Mouse (Mus musculus) neural tube, embryonic 15.5 days (tissue): ENCODE data around the gene Usp7. TPM values are rescaled to one million over a fixed set of nuclear protein-coding genes. Genes with fewer than 3 reads are reported as not detected.

Experiments
- ATAC-seq: fragments of 200-750 bp; cut with Nextera tagmentation; 2 replicates; pipeline ENCODE4 v1.8.0; 2017; ENCODE audit warnings: mild to moderate bottlenecking, moderate TSS enrichment, moderate library complexity; ENCODE audit not compliant: low FRiP score
- H3K27ac ChIP-seq: fragments of 300-500 bp; sonication (generic); replicated peaks from 2 replicates; pipeline ENCODE4 v1.5.1; 2015; ENCODE audit warnings: mild to moderate bottlenecking, inconsistent platforms
- H3K27me3 ChIP-seq: fragments of 300-500 bp; sonication (generic); replicated peaks from 2 replicates; pipeline ENCODE4 v1.6.1; 2015; ENCODE audit warnings: inconsistent platforms
- H3K36me3 ChIP-seq: fragments of 300-500 bp; sonication (generic); 2 replicates; pipeline ENCODE4 v1.6.1; 2015; ENCODE audit warnings: inconsistent platforms
- H3K4me1 ChIP-seq: fragments of 300-500 bp; sonication (generic); 2 replicates; pipeline ENCODE4 v1.6.1; 2015; ENCODE audit warnings: inconsistent platforms
- H3K4me2 ChIP-seq: fragments of 300-500 bp; sonication (generic); 2 replicates; pipeline ENCODE4 v1.6.1; 2015; ENCODE audit warnings: inconsistent platforms, mild to moderate bottlenecking, moderate library complexity
- H3K4me3 ChIP-seq: fragments of 300-500 bp; sonication (generic); replicated peaks from 2 replicates; pipeline ENCODE4 v1.5.1; 2015; ENCODE audit warnings: mild to moderate bottlenecking, inconsistent platforms
- H3K9ac ChIP-seq: fragments of 300-500 bp; sonication (generic); replicated peaks from 2 replicates; pipeline ENCODE4 v1.6.1; 2015; ENCODE audit warnings: mild to moderate bottlenecking, inconsistent platforms
- H3K9me3 ChIP-seq: fragments of 300-500 bp; sonication (generic); replicated peaks from 2 replicates; pipeline ENCODE4 v1.6.1; 2016; ENCODE audit warnings: inconsistent platforms
- WGBS: fragments of 180-500 bp; shearing (Covaris S2); methylation state at CpG from one replicate; pipeline ENCODE4 v1.1.7; 2015; ENCODE audit warnings: mixed read lengths; 5-methylcytosine and 5-hydroxymethylcytosine counted together
- polyA plus RNA-seq: library from polyadenylated mRNA; unstranded; fragments of >200 nt; fragmentation: Nextera tagmentation; extraction: Ambion mirVana; gene quantifications from 2 replicates; pipeline ENCODE4 v1.2.1, GENCODE M21; 2015

Gene Usp7
- polyA plus RNA-seq, 1 experiment from 2014 or later, result 27.8 TPM

DNA sequence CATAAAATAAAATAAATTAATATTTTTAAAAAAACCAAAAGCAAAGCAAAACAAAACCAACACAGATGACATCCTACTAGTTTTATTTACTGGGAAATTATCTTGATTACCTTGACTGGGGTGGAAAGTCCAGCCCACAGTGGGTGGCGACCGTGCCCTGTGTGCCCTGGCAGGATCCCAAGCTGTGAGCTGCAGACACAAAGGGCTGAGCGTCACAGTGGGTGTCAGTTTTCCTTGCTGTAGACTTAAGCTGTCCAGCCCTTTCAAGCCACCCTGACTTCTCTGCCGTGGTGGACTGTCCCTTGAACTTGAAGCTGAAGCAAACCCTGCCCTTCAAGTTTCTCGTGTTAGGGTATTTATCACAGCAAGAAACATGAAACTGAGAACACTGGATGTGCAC is 114.1 kb downstream of the Usp7 start:
- Histone ChIP-seq H3K27ac (no peak overlapping the region), H3K9ac (no peak overlapping the region), H3K36me3 (no peaks in the 10 kb centered on the region), H3K27me3 (no peaks in the 10 kb centered on the region), H3K9me3 (no peaks in the 10 kb centered on the region), H3K4me2 (no peak overlapping the region), H3K4me3 (no peak overlapping the region), H3K4me1 (no peaks in the 10 kb centered on the region; the same call in 1 of the 2 replicates)
- ATAC-seq, result no peak
- 50% methylated on average over 5 of the region's 5 CpGs for WGBS

DNA sequence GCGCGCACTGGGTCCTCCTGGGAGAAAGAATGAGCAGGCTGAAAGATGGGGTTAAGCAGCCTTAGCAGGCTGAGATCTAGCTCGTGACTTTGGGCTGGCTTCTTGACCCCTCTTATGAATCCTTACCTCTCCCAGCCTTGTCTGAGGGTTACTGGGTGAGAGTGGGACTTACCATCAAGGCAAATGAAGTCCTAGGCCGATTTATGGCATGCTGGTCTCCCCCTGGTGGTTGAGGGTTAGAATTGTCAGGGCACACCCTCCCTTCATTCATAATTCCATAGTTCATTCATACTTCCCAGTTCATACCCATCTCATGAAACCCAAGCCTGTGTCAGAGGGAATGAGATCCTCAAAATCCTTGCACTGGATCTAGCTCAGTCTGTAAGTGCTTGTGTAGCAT is 115.3 kb downstream of the Usp7 start:
- 55% methylated on average over 4 of the region's 4 CpGs for WGBS
- no peak overlapping the region for H3K9ac ChIP-seq
- no peak overlapping the region for H3K4me3 ChIP-seq
- peaks cover 7% of the 10 kb centered on the region for H3K4me1 ChIP-seq
- no peak overlapping the region for H3K27ac ChIP-seq
- no peak for ATAC-seq
- H3K9me3 ChIP-seq, result no peaks in the 10 kb centered on the region
- H3K27me3 ChIP-seq, result no peaks in the 10 kb centered on the region
- H3K4me2 ChIP-seq, result no peak overlapping the region
- H3K36me3 ChIP-seq, result no peaks in the 10 kb centered on the region

DNA sequence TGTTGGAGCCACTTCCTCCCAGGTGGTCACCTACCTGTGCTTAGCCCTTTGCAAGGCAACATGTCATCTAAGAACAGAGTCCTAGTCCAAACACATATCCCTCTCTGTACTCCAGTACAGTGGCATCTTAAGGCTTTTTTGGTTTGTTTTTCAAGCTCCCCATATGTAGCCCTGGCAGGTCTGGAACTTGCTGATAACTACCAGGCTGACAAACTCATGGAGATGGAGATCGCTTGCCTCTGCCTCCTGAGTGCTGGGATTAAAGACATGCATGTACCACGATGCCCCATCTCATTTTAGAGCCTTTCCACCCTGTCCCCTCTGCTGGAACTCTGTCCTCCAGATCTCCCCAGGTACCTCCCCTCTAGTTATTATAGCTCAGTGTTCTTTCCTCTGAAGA is 115.9 kb downstream of the Usp7 start:
- Histone ChIP-seq H3K36me3 (no peaks in the 10 kb centered on the region), H3K9ac (no peak overlapping the region), H3K4me1 (peaks cover 10% of the 10 kb centered on the region), H3K4me2 (no peak overlapping the region), H3K9me3 (no peaks in the 10 kb centered on the region), H3K4me3 (no peak overlapping the region), H3K27me3 (no peaks in the 10 kb centered on the region), H3K27ac (no peak overlapping the region)
- WGBS, result 79% methylated on average over 2 of the region's 2 CpGs
- no peak for ATAC-seq

DNA sequence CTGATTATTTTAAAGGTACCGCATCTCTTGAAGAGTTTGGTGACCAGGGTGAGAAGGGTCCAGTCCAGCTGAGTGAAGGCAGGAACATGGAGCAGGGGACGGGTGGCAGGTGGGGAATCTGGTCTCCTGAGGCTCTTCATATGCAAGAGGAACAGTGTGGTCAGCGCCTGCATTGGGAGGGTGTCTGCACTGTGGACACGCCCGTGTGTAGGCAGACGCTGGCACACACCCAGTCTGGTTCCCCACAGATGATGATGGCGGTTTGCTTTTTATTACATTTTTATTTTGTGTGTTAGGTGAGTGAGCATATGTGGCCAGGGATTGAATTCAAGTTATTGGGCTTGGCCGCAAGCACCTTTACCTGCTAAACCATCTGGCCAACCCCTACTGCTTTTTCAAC is 116.5 kb downstream of the Usp7 start:
- 89% methylated on average over 8 of the region's 8 CpGs for WGBS
- no peak for ATAC-seq
- Histone ChIP-seq H3K9me3 (no peaks in the 10 kb centered on the region), H3K4me3 (no peak overlapping the region), H3K36me3 (no peaks in the 10 kb centered on the region), H3K9ac (no peak overlapping the region), H3K4me2 (no peak overlapping the region), H3K27ac (no peak overlapping the region), H3K27me3 (no peaks in the 10 kb centered on the region), H3K4me1 (peaks cover 16% of the 10 kb centered on the region)

DNA sequence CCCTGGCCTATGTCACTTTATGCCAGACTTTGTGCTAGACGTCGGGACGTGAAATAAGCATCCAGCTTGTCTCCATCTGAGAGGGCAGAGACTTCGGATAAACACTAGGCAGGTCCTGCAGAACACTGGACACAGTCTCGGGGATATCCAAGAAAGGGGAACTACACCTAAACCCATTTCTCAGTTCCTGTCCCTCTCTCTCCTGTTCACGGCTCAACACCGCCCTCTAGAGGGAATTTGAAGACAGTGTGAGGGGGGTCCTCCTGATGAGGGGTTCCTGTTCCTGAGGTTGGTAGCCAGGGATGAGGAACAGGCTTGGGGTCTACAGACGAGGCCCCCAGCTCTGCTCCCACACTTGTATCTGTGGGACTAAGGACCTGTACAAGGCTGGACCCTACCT is 117.9 kb downstream of the Usp7 start:
- no peak for ATAC-seq
- H3K9me3 ChIP-seq, result no peaks in the 10 kb centered on the region
- no peak overlapping the region for H3K9ac ChIP-seq
- no peak overlapping the region for H3K27ac ChIP-seq
- WGBS, result 5% methylated on average over 8 of the region's 8 CpGs
- no peaks in the 10 kb centered on the region for H3K36me3 ChIP-seq
- H3K4me3 ChIP-seq, result no peak overlapping the region
- peak overlapping the region; percentile 19; the same call in 1 of the 2 replicates for H3K4me2 ChIP-seq
- no peaks in the 10 kb centered on the region for H3K27me3 ChIP-seq
- H3K4me1 ChIP-seq, result peaks cover 30% of the 10 kb centered on the region

DNA sequence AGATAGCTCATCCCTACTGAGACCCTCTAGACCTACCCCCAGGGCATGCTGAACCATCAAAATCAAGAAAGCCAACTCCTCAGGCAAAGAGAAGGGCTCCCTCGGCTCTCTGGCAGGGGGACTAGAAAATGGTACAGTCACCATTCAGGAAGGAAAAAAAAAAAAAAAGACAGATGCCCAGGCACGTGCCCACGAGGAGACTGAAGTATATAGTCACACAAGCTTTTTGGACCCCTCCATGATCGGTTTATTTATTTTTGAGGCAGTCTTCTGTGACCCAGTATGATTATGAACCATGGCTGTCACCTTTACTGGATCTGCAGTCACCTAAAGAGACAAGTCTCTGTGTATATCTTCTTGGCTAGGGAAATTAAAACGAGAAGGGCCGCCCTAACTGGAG is 118.8 kb downstream of the Usp7 start:
- no peaks in the 10 kb centered on the region for H3K27me3 ChIP-seq
- H3K9ac ChIP-seq, result no peak overlapping the region
- H3K4me3 ChIP-seq, result no peak overlapping the region
- peaks cover 39% of the 10 kb centered on the region for H3K4me1 ChIP-seq
- no peaks in the 10 kb centered on the region for H3K9me3 ChIP-seq
- H3K36me3 ChIP-seq, result no peaks in the 10 kb centered on the region
- H3K4me2 ChIP-seq, result no peak overlapping the region
- no peak overlapping the region for H3K27ac ChIP-seq
- 72% methylated on average over 6 of the region's 6 CpGs for WGBS
- ATAC-seq, result no peak

DNA sequence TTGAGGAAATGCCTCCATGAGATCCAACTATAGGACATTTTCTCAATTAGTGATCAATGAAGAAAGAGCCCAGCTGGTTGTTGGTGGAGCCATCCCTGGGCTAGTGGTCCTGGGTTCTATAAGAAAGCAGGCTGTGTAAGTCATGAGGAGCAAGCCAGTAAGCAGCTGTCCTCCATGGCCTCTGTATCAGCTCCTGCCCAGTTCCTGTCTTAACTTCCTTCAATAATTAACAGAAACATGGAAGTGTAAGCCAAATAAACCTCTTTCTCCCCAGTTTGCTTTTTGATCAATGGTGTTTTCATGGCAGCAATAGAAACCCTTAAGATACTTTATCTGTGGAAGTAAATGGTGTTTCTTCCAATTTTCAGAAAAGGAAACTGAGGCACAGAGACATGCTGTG is 119.3 kb downstream of the Usp7 start:
- H3K4me1 ChIP-seq, result peaks cover 44% of the 10 kb centered on the region
- H3K4me2 ChIP-seq, result peak overlapping the region; percentile 88
- peak overlapping the region; percentile 93 for H3K4me3 ChIP-seq
- H3K9me3 ChIP-seq, result no peaks in the 10 kb centered on the region
- H3K36me3 ChIP-seq, result no peaks in the 10 kb centered on the region
- no peaks in the 10 kb centered on the region for H3K27me3 ChIP-seq
- H3K27ac ChIP-seq, result 0 out of 2 replicates have a peak overlapping the region, but pooled peaks have one; percentile 81
- H3K9ac ChIP-seq, result 0 out of 2 replicates have a peak overlapping the region, but pooled peaks have one; percentile 80
- ATAC-seq, result no peak

DNA sequence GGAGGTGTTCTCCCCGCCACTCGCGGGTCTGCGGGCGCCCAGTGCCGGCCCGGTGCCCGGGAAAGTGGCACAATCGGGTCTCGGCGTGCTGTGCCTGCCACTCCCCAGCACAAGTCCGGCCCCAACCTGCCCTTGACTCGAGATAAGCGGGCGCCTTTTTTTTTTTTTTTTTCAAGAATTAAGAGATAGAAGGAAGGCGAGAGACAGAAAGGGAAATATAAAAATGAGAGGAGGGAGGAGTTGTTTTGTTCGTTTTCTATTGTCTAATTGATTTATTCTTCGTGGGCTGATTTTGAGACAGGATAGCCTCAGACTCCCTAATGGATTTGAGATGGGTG is 119.8 kb downstream of the Usp7 start:
- Histone ChIP-seq H3K9me3 (no peaks in the 10 kb centered on the region), H3K27ac (peak overlapping the region; percentile 81), H3K4me2 (peak overlapping the region; percentile 88), H3K4me1 (peaks cover 49% of the 10 kb centered on the region), H3K36me3 (no peaks in the 10 kb centered on the region), H3K9ac (peak overlapping the region; percentile 80), H3K4me3 (peak overlapping the region; percentile 93), H3K27me3 (no peaks in the 10 kb centered on the region)
- under 1% methylated on average over 18 of the region's 18 CpGs for WGBS
- no peak for ATAC-seq

DNA sequence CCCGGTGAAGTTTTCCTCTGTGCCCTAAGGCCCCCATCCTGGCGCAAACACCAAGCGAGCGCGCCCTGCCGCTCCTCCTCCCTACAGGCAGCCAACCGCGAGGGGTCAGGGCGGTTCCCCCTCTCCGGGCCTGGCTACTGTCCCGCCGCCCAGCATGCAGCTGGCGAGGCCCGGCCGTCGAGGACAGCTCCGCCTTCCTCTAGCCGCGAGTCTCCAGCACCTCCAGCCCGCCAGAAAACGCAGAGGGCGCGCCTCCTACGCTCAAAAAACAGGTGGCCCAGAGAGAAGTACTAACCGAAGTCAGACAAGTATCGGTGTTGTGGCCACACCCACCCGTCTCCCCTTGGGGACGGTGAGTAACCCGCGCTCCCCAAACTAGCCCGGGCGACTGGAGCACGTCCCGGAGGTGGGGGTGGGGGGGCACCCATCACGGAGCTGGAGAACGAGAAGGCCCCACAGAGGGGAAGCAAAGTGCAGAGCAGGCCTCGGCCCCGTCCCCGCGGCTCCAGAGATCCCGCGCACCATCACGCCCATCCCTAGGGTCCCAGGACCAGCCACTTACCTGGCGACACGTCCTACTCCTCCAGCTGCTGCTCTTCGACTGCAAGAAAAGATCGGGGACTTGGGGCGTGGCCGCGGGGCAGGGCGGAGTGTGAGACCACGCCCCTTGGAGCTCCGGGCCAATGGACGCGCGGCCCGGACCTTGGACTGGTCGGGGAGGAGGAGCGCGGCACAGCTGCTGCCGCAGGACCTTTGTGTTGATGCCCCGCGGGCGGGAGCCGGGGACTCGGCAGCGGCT is 120.4 kb downstream of the Usp7 start, which contains the start of gene Carhsp1:
TSS of gene Carhsp1 (minus strand) at position 605 of the 799 bp plus-strand sequence.
- H3K4me1 ChIP-seq, result peaks cover 55% of the 10 kb centered on the region
- peak within 1 kb of the TSS; percentile 81 for H3K27ac ChIP-seq
- peak; percentile 93 for ATAC-seq
- H3K4me3 ChIP-seq, result peak within 1 kb of the TSS; percentile 93
- peak within 1 kb of the TSS; percentile 80 for H3K9ac ChIP-seq
- no peaks in the 10 kb centered on the region for H3K27me3 ChIP-seq
- no peaks in the 10 kb centered on the region for H3K9me3 ChIP-seq
- WGBS, result under 1% methylated on average over 67 of the region's 67 CpGs
- H3K36me3 ChIP-seq, result no peaks in the 10 kb centered on the region
- peak within 1 kb of the TSS; percentile 88 for H3K4me2 ChIP-seq

DNA sequence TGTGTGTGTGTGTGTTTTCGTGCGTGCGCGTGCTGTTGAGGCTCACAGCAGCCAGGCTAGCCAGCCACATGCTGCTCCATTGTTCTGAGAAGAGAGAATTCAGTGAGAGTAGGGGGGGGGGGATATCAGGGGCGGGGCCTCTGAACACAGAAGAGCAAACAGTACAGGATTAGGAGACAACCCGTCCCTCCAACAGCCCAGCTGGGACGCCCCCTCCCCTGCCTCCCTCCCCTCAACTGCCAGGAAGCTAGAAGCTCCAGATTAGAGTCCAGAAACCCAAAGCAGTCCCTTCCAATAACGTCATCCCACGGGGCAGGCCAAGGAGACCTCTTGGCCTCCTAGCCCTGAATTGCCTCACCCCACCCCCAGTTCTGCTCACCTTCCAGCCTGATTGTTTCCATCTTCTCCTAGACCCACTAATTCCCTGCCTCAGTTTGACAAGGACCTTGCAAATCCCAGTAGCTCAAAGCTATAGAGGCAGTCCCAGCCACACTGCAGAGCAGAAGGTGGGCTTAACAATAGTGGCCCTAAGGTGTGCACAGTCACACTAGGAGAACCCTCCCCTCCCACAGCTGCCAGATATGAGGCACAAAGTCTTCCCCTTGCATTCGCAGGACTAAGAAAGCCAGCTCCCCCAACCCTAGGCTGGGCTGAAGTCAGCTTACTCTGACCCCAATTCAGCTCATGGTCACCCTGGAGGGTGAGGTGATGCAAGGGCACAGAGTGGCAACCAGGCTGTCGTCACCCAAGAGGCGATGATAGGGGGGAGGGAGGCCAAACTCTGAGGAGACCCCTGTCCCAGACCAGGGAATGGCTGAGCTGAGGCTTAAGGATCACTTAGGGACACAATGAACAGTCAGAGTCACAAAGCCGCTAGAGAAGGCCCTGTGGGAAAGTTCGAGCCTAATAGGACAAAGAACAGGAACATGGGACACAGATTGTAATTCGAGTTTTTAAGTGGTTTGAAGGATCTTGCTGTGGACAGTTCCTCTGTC is 121.8 kb downstream of the Usp7 start:
- H3K9me3 ChIP-seq, result no peaks in the 10 kb centered on the region
- H3K36me3 ChIP-seq, result no peaks in the 10 kb centered on the region
- H3K27ac ChIP-seq, result peak overlapping the region; percentile 81
- H3K27me3 ChIP-seq, result no peaks in the 10 kb centered on the region
- peak overlapping the region; percentile 93 for H3K4me3 ChIP-seq
- ATAC-seq, result peak; percentile 48
- peaks cover 67% of the 10 kb centered on the region for H3K4me1 ChIP-seq
- 3% methylated on average over 15 of the region's 15 CpGs for WGBS
- peak overlapping the region; percentile 88 for H3K4me2 ChIP-seq
- H3K9ac ChIP-seq, result peak overlapping the region; percentile 80

DNA sequence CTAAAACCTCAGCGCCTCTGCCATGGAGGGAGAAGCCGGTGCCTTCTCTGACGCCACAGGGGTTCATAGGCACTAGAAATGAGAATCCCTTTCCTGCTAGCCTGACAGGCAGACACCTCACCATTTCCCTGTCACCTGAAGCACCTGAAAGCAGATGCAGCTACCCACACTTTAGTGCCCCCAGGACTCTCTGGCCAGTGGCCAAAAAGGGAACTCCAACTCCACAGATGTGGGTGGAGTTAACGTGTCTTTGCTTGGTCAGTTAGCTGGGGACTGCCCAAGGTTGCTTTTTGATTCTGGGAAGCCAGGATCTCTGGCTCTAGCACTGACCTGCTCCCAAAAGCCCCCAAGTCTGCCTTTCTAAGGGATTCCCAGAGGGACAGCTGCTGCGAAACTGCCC is 122.7 kb downstream of the Usp7 start:
- WGBS, result 48% methylated on average over 5 of the region's 5 CpGs
- ATAC-seq, result no peak
- Histone ChIP-seq H3K4me3 (peak overlapping the region; percentile 93), H3K4me2 (peak overlapping the region; percentile 88), H3K27ac (peak overlapping the region; percentile 81), H3K36me3 (no peaks in the 10 kb centered on the region), H3K4me1 (peaks cover 76% of the 10 kb centered on the region), H3K9me3 (no peaks in the 10 kb centered on the region), H3K9ac (peak overlapping the region; percentile 80), H3K27me3 (no peaks in the 10 kb centered on the region)
